Mouse (Mus musculus) gastrocnemius, postnatal 4 days (tissue): ENCODE measurements around the gene Ifnk. TPM values are rescaled to one million over a fixed set of nuclear protein-coding genes. Genes with fewer than 3 reads are reported as not detected.
A peak's percentile ranks its signal among the peaks of the same experiment; 100 is the strongest.

Experiments
- DNase-seq, 2 experiments: peaks; one replicate each; pipeline ENCODE4 v3.0.0; 2021 to 2022; ENCODE audit warnings: low spot score in 2 of 2, mixed read lengths in 2 of 2
- total RNA-seq, 2 experiments: library from RNA; stranded (reverse); gene quantifications; 2 replicates each; pipeline ENCODE4 v1.2.3; 2021

Ifnk gene
- total RNA-seq, 2 experiments from 2014 or later: not detected

DNA sequence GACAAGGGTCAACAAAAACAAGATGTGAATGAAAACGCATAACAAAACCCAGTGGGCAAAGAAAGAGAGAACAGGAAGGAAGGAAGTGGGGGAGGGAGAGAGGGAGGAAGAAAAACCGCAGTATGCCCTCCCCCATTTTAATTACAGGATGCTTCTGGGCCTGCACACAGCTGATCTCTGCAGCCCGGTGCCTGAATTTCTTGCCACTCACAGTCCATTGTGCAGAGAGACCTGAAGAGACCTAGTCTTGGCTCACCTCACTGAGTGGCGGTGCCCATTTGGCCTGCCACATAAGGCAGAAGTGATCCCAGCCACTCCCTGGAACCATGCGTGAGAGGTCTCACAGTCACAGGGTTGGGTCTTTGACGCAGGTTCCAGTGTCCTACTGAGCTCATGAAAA, 13.8 kb upstream of the Ifnk start:
- no peak for DNase-seq

DNA sequence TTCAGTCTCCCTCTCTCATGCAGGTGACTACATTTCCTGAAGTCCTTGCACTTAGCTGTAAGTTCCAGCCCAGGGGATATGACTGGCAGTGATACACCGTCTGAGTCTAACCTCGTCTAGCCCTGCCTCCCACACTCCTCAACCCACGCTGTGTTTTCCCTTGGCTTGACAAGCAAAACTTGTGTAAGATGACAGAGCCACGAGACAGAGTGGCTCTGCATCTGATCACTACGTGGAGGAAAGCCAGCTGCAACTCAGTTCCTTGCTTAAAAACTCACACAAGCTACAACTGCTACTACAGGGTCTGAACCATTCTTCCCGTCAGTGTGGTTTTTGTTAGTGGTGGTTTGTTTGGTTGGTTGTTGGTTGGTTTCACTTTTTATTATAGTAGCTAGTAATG, 11.5 kb upstream of the Ifnk start:
- no peak for DNase-seq

- peak in 1 of 2 experiments; percentile 17 for DNase-seq
Observed at GRCm38 (mm10) chr4:35143472-35144102, 8.3 kb upstream of the Ifnk start.

DNA sequence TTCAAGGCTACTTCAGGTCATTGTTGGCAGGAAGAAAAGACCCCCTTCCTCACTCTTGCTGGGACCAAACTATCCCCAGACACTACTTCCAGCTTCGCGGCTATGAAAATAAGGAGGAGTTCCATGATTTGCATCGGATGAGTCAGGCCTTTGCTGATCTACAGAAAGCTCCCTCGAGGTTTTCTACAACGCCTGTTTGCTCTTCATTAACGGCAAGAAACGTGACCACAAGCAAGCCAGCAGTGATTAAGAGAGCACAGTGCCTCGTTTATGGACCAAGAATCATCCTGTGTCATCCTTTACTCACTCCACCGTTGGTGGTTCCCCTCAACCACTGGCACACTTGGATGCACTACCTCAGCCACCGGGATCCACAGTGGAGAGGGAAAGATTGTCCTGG, 6.1 kb upstream of the Ifnk start:
- no peak for DNase-seq

DNA sequence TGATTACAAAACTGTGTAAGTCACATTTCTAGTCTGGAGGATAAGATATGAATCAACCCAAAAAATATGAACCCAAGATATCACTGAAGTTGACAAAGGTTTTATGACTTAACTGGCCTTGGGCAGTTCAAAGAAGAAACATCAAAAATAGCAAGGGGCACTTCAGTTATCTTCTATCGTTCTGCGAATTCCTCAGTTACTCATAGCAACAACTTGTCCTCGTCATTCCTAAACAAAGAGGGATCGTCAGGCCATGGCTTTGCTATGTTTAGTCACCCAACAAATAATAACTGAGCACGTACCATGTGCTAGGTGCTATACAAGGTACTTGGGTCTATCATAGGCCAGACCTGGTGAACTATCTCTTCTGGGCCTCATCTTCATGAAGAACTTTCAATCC, 5.3 kb upstream of the Ifnk start:
- DNase-seq: no peak

DNA sequence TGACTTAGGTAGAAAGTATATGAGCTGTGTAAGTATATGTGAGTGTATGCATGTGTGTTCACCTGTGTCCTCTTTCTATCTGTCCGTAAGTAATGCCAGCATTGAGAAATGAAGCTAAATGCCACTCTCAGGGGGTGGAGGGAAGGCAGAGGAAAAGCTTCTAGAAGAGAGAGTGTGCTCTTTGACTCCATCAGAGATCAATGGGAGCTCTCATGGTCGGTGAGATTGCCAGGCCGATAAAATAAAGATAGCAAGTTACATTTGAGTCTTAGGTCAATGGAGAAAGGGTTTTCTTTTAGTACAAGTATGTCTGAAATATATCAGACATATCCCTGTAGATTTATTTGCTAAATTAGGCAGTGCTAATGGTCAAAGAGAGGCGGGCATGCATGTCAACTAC, 3.5 kb upstream of the Ifnk start:
- no peak for DNase-seq

GRCm38 (mm10) chr4:35150706-35151105, 1.1 kb upstream of the Ifnk start:
- DNase-seq: no peak

GRCm38 (mm10) chr4:35154051-35154450, 2.2 kb downstream of the Ifnk start:
- no peak for DNase-seq

- DNase-seq: no peak
Observed at GRCm38 (mm10) chr4:35155132-35155922, 3.5 kb downstream of the Ifnk start.

DNA sequence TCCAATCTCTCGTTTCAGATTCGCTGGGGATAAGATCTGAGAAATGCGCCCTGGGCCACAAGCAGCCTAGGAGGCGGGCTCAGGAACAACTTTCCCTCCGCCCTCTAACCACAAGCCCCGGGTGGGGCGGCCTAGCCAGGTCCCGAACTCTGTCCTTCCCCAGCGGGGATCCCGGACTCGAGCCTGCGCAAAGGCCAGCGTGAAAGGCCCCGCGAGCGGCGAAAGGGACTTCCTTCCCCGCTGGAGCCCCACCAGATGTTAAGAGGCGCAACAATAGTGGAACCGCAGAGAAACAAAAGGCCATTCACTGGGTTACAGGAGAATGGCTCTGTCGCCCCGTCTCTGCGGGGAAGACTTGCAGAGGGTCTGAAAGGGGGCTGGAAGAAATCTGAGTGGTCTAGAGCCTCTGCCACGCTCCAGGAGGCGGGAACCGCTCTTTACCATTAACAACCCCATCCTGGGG, 4.3 kb downstream of the Ifnk start:
- DNase-seq: peak; percentile 28 to 53

DNA sequence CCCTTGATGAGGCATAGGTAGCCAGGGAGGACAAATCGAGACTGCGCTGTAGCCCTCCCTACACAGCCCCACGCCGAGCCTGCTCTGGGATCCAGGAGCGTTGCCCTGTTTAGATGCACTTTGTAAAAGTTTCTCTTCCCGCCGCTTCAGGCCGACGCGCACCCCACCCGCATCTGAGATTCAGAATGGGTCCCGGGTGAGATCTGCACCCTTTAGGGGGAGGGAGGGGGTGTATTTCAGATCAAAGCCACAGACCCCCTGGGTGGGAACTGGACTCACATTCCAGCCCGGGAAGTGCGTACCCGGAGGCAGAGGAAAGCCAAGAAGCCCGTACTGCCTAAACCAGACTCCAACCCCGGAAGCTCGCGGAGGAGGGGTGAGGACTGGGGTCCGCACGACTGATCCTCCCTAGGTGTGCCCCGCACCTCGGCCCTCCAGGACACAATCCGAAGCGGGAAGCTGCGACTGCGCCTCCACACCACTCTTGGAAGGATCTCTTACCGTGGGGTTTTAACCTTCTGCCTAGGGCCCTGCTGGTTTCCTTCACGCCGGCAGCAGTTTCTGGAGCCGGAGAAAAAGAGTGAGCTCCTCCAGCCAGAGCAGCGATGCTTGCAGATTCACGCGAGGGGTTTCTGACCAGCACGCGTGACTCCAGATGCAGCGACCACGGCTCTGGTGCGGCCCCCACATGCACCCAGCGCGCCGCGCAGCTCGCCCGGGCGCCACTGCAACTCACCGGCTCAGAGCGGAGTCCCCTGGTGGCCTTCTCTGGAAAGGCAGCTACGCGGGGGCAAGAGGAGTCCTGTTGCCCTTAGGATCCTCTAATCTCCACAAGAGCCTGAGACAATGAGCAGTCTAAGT, 5.1 kb downstream of the Ifnk start, which contains the start of gene Mob3b:
Gene Mob3b, minus strand, starts transcription at position 734 of the 861 bp plus-strand sequence.
- DNase-seq: peak; percentile 76 to 87

DNA sequence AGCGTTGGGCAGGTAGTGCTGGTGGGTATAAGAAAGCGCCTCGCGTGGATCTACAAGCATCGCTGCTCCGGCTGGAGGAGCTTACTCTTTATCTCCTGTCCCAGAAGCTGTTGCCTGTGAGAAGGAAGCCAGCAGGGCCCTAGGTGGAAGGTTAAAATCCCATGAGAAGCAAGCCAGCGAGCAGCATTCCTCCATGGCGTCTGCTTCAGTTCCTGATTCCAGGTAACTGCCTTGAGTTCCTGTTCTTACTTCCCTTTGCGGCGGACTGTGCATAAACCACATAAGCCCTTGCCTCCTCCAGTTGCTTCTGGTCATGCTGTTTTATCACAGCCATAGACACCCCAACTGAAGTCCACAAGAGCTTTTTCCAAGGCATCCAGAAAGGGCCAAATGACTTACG, 6.0 kb downstream of the Ifnk start:
- no peak for DNase-seq

- no peak for DNase-seq
Observed at GRCm38 (mm10) chr4:35165275-35165674, 13.4 kb downstream of the Ifnk start.

GRCm38 (mm10) chr4:35165947-35166346, 14.1 kb downstream of the Ifnk start:
- DNase-seq: no peak

- no peak for DNase-seq
Observed at GRCm38 (mm10) chr4:35167855-35168254, 16.0 kb downstream of the Ifnk start.

- peak in 1 of 2 experiments; percentile 17 for DNase-seq
Observed at GRCm38 (mm10) chr4:35169571-35170125, 17.8 kb downstream of the Ifnk start.

GRCm38 (mm10) chr4:35172471-35172870, 20.6 kb downstream of the Ifnk start:
- no peak for DNase-seq

GRCm38 (mm10) chr4:35173551-35173950, 21.7 kb downstream of the Ifnk start:
- DNase-seq: no peak

- DNase-seq: no peak
Observed at GRCm38 (mm10) chr4:35175566-35175965, 23.7 kb downstream of the Ifnk start.

- no peak for DNase-seq
Observed at GRCm38 (mm10) chr4:35177926-35178645, 26.2 kb downstream of the Ifnk start.
